Mouse (Mus musculus) brain, embryonic 14.5 days (tissue): ENCODE data around the gene Rnf11.

ENCODE experiments used
- CTCF ChIP-seq: fragments of 200-500 bp; IDR thresholded peaks from 2 replicates; pipeline ENCODE4 v1.5.1; 2012; ENCODE audit warnings: inconsistent platforms, mild to moderate bottlenecking, moderate library complexity, borderline replicate concordance; ENCODE audit not compliant: insufficient read depth, insufficient read length; ENCODE audit errors: extremely low read depth
- POLR2A ChIP-seq: fragments of 200-500 bp; IDR thresholded peaks from 2 replicates; pipeline ENCODE4 v1.6.1; 2012; ENCODE audit warnings: mild to moderate bottlenecking, inconsistent platforms, borderline replicate concordance; ENCODE audit not compliant: poor library complexity, insufficient read depth, insufficient read length, severe bottlenecking; ENCODE audit errors: extremely low read depth

- TF ChIP-seq CTCF (no peak), POLR2A (no peak)
Measured at GRCm38 (mm10) chr4:109472566-109472965, 12.0 kb downstream of the Rnf11 start.
